Mouse (Mus musculus): Measurements from ENCODE around the gene Abca17.

Gene Abca17

DNA sequence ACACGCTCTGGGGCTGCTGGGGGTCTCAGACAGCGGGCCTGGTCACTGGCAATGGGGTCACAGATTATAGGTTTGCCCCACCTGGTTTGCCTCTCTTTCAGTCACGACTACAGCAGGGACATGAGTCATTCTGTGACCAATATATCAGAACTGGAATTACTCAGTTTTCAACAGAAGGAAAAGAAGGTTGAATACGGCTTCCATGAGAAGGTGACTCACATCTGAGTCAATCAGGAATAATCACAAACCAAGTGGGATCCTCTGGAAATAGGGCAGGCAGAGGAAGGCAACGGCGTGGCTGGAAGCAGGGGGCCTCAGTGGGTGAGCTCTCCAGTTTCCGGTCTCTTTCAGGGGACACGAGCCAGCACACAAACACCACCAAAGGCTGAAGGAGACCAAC lies 106.8 kb downstream of the Abca17 start:
- DNase-seq (ENCODE audit: extremely low read depth, low read depth, low spot score) = no peak

DNA sequence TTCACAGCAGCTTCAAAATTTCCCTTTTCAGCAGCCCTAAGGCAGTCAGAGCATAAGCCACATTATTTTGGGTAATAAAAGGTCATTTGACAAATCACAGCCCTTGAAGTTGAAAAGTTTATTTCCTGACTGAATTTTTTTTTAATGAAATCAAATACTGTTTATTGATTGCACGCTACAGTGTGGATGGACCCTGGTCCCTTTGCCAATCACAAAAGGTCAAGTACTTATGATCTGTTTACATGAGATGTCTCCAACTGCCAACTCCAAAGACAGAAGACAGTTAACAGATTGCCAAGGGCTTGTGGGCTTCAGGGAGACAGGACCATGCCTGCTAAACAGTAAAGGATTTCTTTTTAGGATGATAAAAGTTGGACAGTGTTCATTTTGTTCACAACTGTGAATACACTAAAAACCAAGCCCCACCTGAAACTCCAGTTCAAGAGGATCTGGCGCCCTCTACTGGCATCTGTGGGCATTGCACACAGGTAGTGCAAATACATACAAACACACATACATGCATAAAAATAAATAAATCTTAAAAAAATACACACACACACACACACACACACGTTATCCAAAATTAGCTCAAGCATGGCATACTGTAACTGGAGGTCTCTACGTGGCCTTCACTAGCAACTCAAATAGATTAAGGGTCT lies 107.4 kb downstream of the Abca17 start:
- no peak for DNase-seq (ENCODE audit: extremely low read depth, low read depth, low spot score)

DNA sequence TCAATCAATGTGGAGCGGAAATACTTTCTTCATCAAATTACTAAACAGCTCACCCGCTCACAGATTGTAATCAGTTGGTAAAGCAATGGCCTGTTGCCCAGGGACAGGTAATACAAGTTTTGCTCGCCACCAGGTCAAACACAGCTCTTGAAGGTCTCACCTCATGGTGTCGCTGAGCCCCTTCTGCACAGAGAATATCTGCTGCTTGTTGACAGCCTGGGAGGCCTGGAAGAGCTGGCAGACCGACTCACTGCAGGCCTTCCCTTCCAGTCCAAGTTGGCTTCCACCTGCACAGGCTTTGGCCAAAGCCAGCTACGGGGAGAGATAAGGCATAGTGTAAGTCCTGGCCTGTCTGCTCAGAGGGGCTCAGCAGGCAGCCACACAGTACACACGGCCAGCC lies 113.9 kb downstream of the Abca17 start:
- peak; percentile 56 for DNase-seq (ENCODE audit: extremely low read depth, low read depth, low spot score)

DNA sequence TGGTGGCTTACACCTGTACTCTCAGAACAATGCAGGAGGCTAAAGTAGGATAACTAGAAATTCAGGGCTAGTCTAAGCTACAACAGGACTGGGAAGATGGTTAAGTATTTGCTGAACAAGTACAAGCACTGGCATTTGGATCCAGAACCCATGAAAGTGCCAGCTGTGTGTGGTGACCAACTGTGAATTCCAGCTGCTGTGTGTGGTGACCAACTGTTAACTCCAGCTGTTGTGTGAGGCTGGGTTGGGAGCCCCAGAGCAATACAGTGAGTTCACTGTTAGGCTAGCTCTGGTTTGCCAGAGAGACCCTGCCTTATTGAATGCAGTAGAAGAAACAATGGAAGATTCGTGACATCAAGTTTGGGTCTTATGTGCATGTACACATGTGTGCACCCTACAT lies 114.4 kb downstream of the Abca17 start:
- no peak for DNase-seq (ENCODE audit: extremely low read depth, low read depth, low spot score)

DNA sequence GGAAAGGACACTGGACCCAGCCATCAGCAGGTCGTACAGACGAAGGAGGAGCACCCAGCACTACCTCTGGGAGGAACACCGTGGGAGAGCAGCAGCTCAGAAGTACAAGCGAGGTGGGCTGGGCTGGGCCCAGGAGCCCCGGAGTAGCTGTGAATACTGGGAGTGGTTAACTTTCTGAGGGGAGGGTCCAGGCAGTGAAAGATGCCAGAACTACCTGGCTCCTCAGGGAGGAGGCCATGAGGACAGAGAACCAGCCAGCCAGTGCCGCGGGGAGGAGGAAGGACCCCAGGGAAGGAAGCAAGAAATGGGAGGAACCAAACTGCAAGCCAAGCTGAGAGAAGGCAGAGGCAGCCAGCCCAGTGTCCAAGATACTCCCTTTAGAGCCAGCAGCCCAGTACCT lies 122.9 kb downstream of the Abca17 start:
- DNase-seq (ENCODE audit: extremely low read depth, low read depth, low spot score) = no peak

DNA sequence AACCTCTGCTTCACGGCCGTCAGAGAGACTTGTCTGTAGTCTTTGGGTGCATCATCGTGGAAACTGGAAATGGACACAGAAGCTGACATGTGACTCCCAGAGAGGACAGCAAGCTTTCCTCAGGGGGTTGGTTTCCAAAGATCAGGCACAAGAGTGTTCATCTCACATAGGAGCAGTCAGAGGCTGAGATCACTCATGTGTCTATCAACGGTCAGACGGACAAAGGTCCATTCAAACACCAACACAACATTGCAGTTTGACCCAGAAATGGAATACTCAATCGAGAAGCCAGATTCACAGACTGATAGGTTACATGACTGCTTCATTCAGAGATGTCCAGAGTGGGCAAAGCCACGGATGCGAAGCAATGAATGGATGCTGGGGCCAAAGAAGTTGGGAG lies 124.1 kb downstream of the Abca17 start:
- no peak for DNase-seq (ENCODE audit: extremely low read depth, low read depth, low spot score)

DNA sequence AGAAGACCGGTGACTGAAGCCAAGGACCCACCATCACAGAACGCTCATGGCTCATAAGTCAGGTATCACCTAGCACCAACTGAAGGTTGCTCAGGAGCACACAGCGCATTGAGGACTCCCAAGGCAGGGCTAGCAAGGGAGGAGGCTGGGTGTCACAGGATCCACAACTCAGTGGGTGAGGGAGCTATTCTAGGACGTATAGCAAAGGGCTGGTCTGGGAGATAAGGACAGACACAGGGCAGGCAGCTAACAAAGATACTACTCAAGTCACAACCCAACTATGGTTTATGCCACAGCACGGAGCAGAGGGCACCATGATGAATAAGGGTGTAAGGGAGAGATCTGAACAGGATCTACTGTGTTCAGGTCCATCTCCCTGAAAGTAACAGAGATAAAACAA lies 125.0 kb downstream of the Abca17 start:
- DNase-seq (ENCODE audit: extremely low read depth, low read depth, low spot score) = no peak

DNA sequence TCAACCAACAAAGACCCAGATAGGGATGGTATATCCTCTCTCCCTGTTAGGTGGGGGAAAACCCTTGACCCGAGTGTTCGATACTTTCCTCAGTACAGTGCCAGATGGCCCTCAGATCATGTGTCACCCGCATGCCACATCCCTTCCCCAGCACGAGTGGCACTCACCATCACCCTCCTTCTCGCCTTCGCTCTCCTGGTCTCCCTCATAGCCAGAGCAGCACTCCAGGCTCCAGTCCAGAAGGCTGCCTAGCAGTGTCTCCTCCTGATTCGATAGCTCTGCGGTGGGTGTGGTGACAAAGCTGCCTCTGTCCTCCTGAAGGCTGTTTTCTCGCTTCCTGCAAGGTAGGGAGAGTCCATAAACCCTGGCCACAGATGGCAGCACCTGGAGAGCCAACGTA lies 126.1 kb downstream of the Abca17 start:
- no peak for DNase-seq (ENCODE audit: extremely low read depth, low read depth, low spot score)

DNA sequence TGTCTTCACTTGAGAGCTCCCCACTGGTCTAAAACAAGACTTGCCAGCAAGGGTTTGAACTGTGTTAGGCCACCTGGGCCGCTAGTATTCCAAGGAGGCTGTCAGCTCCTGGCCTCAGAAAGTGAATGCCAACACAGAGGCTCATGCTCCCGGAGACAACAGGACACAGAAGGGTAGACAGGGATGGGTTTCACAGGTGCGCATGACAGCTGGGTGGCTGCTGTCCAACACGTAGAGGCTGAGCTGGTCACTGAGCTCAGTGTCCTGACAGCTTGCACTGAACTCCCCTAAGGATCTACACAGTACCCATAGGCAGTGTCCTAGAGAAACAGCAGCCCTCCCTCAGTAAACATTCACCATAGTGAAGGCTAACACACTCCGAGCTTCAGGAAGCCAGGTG lies 127.4 kb downstream of the Abca17 start:
- DNase-seq (ENCODE audit: extremely low read depth, low read depth, low spot score) = no peak

DNA sequence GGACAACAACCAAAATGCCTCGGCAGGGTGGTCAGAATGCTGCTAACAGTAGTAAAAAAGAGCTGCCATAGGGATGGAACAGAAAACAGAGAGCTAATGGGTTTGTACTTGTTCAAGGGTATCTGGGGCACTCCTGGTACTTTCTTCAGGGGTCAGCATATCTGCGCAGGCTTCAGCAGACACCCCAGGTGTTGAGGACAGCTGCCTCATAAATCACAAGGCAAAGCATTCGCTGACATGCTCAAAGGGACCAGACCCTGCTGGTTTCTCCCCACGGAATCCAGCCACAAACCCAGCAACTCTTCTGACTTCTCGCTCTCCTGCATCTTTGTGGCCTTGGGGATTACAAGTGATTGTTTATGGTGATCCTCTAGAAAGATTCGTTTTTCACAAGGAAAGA lies 128.2 kb downstream of the Abca17 start:
- DNase-seq (ENCODE audit: extremely low read depth, low read depth, low spot score) = no peak

DNA sequence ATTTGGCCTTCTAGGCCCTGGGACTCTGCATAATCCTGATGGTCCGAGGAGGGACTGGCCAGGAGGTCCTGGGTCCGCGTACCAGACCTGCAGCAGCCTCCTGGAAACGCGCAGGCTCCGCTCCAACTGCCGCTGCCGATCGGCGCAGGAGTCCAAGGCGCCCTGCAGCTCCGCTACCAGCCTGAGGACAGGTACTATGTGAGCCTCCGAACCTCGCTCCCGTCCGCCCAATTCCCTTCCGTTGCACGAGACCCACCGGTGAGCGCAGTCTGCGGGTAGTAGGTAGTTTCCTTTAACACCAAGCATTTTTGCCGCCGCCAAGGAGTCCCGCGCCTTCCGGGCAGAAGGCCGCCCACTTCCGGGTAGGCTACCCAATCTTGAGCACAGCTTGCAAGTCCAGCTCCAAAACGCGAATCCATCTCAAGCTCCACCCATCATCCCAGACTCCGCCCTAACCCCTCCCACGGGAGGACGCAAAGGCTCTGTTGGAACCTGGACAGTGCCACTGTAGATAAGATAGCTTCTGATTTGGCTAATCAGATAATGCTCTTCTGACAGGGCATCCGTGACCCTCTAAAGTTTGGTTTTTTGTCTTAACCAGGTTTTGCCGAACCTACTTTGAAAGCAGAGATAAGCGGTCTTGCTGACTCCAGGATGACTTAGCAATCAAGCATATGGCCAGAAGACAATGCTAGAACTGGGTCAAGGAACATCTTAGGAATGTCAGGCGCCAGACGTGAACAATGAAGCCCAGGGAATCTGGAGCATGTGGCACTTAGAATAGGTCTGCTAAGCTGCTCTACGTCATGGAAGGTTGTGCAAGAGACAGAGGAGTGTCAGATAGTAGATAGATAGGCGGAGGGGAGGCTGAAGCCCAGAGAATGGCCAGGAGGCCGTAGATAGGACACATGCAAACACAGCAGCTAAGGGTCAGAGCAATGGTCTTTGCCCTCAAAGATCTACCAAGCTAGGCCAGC lies 130.1 kb downstream of the Abca17 start, which contains the start of gene Tedc2:
TSS of gene Tedc2 (minus strand) at position 417 of the 977 bp plus-strand sequence.
- no peak for DNase-seq (ENCODE audit: extremely low read depth, low read depth, low spot score)

DNA sequence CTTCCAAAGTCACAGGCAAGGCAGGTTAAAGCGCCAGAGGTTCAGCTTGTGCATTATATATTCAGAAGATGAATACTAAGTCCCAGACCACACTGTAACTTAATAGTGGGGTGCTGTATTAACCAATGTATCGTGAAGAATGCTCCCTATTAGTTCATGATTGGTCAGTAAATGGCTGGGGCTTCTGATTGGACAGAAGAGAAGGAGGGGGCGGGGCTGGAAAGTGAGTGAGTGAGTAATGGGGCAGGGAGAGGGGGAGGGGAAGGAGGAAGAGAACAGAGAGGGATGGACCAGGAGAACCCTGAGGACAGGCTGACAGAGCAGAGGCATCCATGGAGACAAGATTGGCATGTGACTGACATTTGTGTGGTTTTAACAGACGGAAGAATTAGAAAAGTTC lies 134.0 kb downstream of the Abca17 start:
- no peak for DNase-seq (ENCODE audit: extremely low read depth, low read depth, low spot score)

Data from fat pad, adult 2 months (tissue).